Mouse (Mus musculus) megakaryocyte progenitor cell, adult 5-6 weeks (primary cell): ENCODE measurements around the gene Nlrp9b. TPM values are rescaled to one million over a fixed set of nuclear protein-coding genes. Genes with fewer than 3 reads are reported as not detected.
"Not testable (repeated sequence)": the region's sequence is repeated elsewhere in the genome, so short reads cannot be mapped to it uniquely, and the experiment has no call there.

Experiments
- ATAC-seq: replicated peaks from 2 replicates; pipeline ENCODE4 v1.8.0; 2016; ENCODE audit warnings: mild to moderate bottlenecking, moderate TSS enrichment, inconsistent platforms; ENCODE audit not compliant: poor library complexity
- total RNA-seq, 2 experiments: library from RNA; stranded (forward) in 1 of 2; stranded (reverse) in 1 of 2; fragments of 157-497, 149-512 nt in 1 of 2; fragments of 200-1000 nt in 1 of 2; gene quantifications; 2 replicates each; pipeline versions ENCODE4 v1.2.3 to v1.2.4; 2015 to 2017

Nlrp9b gene
- total RNA-seq, 2 experiments from 2014 or later = not detected

DNA sequence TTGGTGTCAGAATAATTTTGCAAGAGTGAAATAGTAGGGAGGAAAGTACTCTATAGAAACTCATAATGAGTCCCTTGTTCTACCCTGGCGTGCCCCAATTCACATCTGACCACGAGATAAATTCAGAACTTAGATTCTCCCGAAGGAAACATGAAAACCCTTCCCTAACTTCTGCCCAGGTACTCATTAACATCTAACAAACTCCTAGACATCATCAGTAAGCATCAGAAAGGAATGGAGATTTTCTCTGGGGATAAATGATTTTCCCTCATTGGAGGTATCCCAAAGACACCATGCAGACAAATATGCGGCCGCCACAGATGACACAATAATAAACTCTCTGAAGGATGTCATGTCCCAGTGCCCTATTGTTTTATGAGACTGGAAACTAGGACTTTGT lies 108.1 kb downstream of the Nlrp9b start, which contains the start of gene Vmn1r91:
Gene Vmn1r91, plus strand, starts transcription at position 301 of the 400 bp plus-strand sequence.
- not testable (repeated sequence) for ATAC-seq

DNA sequence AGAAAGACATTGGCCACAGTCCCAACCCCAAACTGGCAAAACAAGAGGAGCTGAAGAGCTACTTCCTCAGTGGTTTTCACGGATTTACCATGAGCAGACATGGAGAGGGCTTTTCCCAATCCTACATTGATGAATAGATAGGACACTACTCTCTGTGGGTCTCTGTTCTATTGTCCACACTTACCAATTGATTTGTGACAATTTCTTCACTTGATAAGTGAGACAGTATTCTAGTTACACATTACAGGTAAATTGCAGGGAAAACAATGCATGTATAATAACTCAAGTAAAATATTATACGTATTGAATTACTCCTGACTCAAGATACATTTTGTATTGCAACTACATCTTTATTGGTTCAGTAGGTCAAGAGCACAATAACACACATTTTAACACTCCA lies 131.2 kb downstream of the Nlrp9b start, which contains the start of gene Gm16442:
Gene Gm16442, minus strand, starts transcription at position 101 of the 400 bp plus-strand sequence.
- not testable (repeated sequence) for ATAC-seq

Other genes with a start within 250 kb of the Nlrp9b start
- gene Nectin2, start 241.0 kb upstream of the Nlrp9b start, total RNA-seq (2015) = 0.95 and 2.2 TPM in 2 replicates
- gene Nectin2, start 241.0 kb upstream of the Nlrp9b start, total RNA-seq (2017) = 0.78 and 1.0 TPM in 2 replicates
- gene Bcam, start 220.4 kb upstream of the Nlrp9b start, total RNA-seq (2015) = not detected in 2 replicates
- not detected in 2 replicates for gene Bcam, start 220.4 kb upstream of the Nlrp9b start, total RNA-seq (2017)
- not detected in 2 replicates for gene Cblc, start 194.7 kb upstream of the Nlrp9b start, total RNA-seq (2015)
- not detected in 2 replicates for gene Cblc, start 194.7 kb upstream of the Nlrp9b start, total RNA-seq (2017)
- gene Bcl3, start 168.7 kb upstream of the Nlrp9b start, total RNA-seq (2015) = 6.3 and 11.5 TPM in 2 replicates
- 1.6 and 4.6 TPM in 2 replicates for gene Bcl3, start 168.7 kb upstream of the Nlrp9b start, total RNA-seq (2017)
- gene Gm19345, start 139.5 kb upstream of the Nlrp9b start, total RNA-seq (2015) = not detected in 2 replicates
- not detected in 2 replicates for gene Gm19345, start 139.5 kb upstream of the Nlrp9b start, total RNA-seq (2017)
- not detected in 2 replicates for gene Ceacam16, start 130.2 kb upstream of the Nlrp9b start, total RNA-seq (2015)
- not detected in 2 replicates for gene Ceacam16, start 130.2 kb upstream of the Nlrp9b start, total RNA-seq (2017)
- not detected in 2 replicates for gene Ceacam19, start 103.5 kb upstream of the Nlrp9b start, total RNA-seq (2015)
- gene Ceacam19, start 103.5 kb upstream of the Nlrp9b start, total RNA-seq (2017) = 0.03 TPM in 1 of 2 replicates, not detected in the other
- 10.2 and 13.0 TPM in 2 replicates for gene Pvr, start 70.3 kb upstream of the Nlrp9b start, total RNA-seq (2015)
- gene Pvr, start 70.3 kb upstream of the Nlrp9b start, total RNA-seq (2017) = 7.5 and 9.7 TPM in 2 replicates
- gene Igsf23, start 40.7 kb upstream of the Nlrp9b start, total RNA-seq (2015) = not detected in 2 replicates
- not detected in 2 replicates for gene Igsf23, start 40.7 kb upstream of the Nlrp9b start, total RNA-seq (2017)
- not detected in 2 replicates for gene Ceacam20, start 26.1 kb upstream of the Nlrp9b start, total RNA-seq (2015)
- not detected in 2 replicates for gene Ceacam20, start 26.1 kb upstream of the Nlrp9b start, total RNA-seq (2017)
- gene Vmn1r91, start 108.2 kb downstream of the Nlrp9b start, total RNA-seq (2015) = not detected in 2 replicates
- not detected in 2 replicates for gene Vmn1r91, start 108.2 kb downstream of the Nlrp9b start, total RNA-seq (2017)
- gene Gm16442, start 131.1 kb downstream of the Nlrp9b start, total RNA-seq (2015) = not detected in 2 replicates
- gene Gm16442, start 131.1 kb downstream of the Nlrp9b start, total RNA-seq (2017) = not detected in 2 replicates
- not detected in 2 replicates for gene Vmn1r93, start 147.6 kb downstream of the Nlrp9b start, total RNA-seq (2015)
- not detected in 2 replicates for gene Vmn1r93, start 147.6 kb downstream of the Nlrp9b start, total RNA-seq (2017)
- not detected in 2 replicates for gene Vmn1r94, start 176.9 kb downstream of the Nlrp9b start, total RNA-seq (2015)
- gene Vmn1r94, start 176.9 kb downstream of the Nlrp9b start, total RNA-seq (2017) = not detected in 2 replicates
- gene Vmn1r95, start 202.2 kb downstream of the Nlrp9b start, total RNA-seq (2015) = not detected in 2 replicates
- gene Vmn1r95, start 202.2 kb downstream of the Nlrp9b start, total RNA-seq (2017) = not detected in 2 replicates
- not detected in 2 replicates for gene Gm6164, start 214.1 kb downstream of the Nlrp9b start, total RNA-seq (2015)
- not detected in 2 replicates for gene Gm6164, start 214.1 kb downstream of the Nlrp9b start, total RNA-seq (2017)
- not detected in 2 replicates for gene Gm4498, start 242.4 kb downstream of the Nlrp9b start, total RNA-seq (2015)
- not detected in 2 replicates for gene Gm4498, start 242.4 kb downstream of the Nlrp9b start, total RNA-seq (2017)